Mouse (Mus musculus) layer of hippocampus, adult 11-12 months (tissue): ENCODE measurements around the gene Atcay.
A peak's percentile ranks its signal among the peaks of the same experiment; 100 is the strongest.
"Not testable (repeated sequence)": the region's sequence is repeated elsewhere in the genome, so short reads cannot be mapped to it uniquely, and the experiment has no call there.

Experiments
- DNase-seq: peaks from one replicate; pipeline ENCODE4 v3.0.0; 2022; ENCODE audit warnings: low spot score

Atcay gene

DNA sequence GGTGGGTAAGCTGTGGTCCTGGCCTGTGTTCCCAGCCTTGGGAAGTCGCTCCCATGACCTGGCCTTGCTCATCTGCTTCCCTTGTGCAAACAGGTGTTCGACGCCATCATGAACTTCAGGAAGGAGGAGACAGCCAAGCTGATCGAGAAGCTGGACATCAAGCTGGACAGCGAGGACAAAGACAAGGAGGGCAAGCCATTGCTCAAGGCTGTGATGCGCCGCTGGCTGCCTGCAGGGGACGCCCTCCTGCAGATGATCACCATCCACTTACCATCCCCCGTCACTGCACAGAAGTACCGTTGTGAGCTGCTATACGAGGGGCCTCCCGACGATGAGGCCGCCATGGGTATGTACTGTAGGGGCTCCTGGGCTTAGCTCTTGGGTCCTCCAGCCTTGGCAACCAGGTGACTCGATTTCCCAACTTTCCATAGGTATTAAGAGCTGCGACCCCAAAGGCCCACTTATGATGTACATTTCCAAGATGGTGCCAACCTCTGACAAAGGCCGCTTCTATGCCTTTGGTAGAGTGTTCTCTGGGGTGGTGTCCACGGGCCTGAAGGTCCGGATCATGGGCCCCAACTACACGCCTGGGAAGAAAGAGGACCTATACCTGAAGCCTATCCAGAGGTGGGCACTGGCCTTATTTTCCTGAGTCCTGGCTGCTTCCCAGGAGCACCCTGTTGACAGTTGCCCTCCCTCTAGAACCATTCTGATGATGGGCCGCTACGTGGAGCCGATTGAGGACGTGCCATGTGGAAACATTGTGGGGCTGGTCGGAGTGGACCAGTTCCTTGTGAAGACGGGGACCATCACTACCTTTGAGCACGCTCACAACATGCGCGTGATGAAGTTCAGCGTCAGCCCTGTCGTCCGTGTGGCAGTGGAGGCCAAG is 50.9 kb downstream of the Atcay start:
- DNase-seq, result no peak

DNA sequence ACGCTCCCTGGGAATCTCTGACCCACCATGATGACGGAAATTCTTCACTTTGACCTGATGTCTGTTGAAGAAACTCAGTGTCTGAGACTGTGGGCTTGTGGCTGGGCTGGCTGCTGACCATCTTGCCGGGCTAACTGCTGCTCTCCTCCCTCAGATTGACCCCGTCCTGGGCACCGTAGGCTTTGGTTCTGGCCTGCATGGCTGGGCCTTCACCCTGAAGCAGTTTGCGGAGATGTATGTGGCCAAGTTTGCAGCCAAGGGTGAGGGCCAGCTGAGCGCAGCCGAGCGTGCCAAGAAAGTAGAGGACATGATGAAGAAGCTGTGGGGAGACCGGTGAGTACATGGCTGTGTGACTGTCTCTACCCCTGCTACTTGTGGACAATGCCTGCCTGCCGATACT is 51.7 kb downstream of the Atcay start:
- no peak for DNase-seq

GRCm38 (mm10) chr10:81177958-81178712 is 52.5 kb downstream of the Atcay start:
- no peak for DNase-seq

GRCm38 (mm10) chr10:81177491-81177925 is 53.1 kb downstream of the Atcay start:
- DNase-seq, result no peak

GRCm38 (mm10) chr10:81176466-81177271 is 54.0 kb downstream of the Atcay start, which contains the start of gene Eef2:
Gene Eef2 (plus strand): TSS chr10:81176631.
- DNase-seq, result peak; percentile 99

- DNase-seq, result no peak
These were observed 54.6 kb downstream of the Atcay start for GRCm38 (mm10) chr10:81175936-81176465.

- not testable (repeated sequence) for DNase-seq
These were observed 55.3 kb downstream of the Atcay start for GRCm38 (mm10) chr10:81175345-81175701.

DNA sequence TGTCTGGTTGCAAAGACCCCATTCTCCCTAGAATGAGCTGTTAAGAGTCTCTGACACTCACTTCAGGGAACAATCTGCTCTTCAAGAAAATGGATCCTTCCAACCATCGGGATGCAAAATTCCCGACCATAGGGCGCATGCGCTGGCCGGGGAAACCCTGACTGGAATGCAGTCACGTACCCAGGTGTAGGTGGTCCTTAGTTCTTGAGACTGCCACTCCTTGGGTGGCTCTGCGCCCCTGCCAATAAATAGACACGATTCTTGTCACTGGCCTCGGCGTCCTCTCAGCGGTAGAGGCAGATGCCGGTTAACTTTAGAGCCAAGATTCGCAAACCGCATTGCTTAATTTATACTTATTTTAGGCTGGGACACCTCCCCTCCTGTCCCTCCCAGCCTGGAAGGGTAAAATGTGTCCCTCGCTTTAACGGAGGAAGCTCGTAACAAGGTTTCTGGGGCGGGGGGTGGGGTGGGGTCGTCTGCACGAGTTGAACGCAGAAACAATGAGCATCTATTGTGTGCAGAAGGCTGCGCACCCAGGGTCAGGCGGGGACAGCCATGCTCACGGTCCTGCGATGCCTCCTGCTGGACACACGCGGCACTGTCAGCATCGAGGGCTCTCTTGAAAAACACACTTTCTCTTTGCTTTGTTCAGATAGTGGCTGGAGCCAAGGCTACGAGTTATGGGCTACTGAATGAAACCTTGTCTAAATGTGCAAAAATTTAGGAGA is 55.9 kb downstream of the Atcay start:
- peak; percentile 92 for DNase-seq

DNA sequence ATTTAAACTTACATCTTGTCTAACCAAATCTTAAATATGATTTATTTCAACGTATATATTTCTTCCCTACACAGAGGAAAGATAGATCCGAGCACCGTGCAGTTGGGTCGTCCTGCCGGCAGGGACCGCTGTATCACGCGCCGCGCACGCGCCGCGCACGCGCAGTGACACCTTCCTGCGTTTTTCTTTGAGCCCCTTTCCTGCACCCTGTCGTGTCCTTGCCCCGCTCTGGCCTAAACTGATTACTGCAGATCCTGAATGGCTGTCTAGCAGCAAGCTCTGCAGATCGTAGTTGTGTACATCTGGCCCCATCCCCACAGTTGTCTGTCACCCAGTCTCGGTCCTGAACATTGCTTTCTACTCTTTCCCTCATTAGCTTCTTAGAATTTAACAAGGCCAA is 57.5 kb downstream of the Atcay start:
- peak; percentile 84 for DNase-seq

GRCm38 (mm10) chr10:81169411-81169900 is 61.2 kb downstream of the Atcay start:
- DNase-seq, result not testable (repeated sequence)

GRCm38 (mm10) chr10:81168521-81169244 is 62.0 kb downstream of the Atcay start:
- peak; percentile 83 for DNase-seq

DNA sequence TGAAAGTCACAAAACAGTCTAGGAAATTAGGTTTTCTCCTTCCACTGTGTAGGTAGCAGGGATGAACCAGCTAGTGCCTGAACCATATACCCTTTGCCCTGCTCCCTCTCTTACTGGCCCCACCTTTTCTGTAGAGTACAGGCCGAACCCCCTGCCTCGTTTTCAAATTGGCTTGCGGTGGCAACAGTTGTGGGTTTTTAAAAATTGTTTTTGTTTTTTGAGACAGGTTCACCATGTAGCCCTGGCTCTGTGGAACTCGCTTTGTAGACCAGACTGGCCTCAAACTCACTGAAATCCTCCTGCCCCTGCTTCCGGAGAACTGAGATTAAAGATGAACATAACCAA is 62.6 kb downstream of the Atcay start:
- DNase-seq, result no peak

DNA sequence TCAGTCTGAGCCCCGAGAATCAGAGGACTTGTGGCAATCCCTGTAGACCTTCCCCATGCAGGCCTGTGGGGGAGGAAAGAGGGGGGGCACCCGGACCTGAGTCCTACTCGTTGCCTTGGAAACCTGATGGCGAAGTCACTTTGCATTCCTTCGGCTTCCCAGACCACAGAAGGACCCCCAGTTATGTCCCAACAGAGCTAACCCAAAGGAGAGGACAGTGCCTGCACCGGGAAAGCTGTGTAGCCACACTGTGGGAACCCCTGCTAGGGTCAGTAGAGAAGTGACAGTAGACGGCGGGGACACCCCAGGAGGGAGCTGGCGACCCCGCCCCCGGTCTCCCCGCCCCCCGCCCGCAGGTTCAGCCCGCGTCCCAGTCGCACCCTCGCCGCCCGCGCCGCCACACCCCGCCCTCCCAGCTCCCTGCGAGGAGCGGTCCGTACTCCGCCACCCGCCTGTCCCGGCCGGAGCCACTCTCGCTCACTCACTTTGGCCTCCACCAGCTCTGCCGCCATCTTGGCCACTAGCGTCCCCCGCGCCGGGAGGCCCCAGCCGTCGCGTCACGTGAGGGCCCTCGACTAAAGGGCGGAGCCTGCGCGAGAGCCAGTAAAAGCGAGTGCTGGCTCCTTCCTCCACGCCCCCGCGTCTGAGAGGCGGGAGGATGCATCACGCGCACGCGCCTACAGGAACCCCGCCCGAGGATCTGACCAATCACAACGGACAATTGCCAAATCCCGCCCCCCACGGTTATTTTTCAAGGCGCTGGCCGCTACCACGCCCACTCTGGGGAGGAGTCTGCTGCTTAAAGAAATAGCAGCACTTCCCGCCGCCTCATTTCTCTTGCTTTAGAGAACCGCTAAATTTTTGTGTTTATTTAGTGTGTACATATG is 63.2 kb downstream of the Atcay start, which contains the start of gene Pias4:
Gene Pias4 (minus strand): TSS at position 724 of the 887 bp plus-strand sequence.
- peak; percentile 100 for DNase-seq

GRCm38 (mm10) chr10:81165118-81165517 is 65.5 kb downstream of the Atcay start:
- DNase-seq, result no peak

- DNase-seq, result no peak
These were observed 68.3 kb downstream of the Atcay start for GRCm38 (mm10) chr10:81162318-81162652.

DNA sequence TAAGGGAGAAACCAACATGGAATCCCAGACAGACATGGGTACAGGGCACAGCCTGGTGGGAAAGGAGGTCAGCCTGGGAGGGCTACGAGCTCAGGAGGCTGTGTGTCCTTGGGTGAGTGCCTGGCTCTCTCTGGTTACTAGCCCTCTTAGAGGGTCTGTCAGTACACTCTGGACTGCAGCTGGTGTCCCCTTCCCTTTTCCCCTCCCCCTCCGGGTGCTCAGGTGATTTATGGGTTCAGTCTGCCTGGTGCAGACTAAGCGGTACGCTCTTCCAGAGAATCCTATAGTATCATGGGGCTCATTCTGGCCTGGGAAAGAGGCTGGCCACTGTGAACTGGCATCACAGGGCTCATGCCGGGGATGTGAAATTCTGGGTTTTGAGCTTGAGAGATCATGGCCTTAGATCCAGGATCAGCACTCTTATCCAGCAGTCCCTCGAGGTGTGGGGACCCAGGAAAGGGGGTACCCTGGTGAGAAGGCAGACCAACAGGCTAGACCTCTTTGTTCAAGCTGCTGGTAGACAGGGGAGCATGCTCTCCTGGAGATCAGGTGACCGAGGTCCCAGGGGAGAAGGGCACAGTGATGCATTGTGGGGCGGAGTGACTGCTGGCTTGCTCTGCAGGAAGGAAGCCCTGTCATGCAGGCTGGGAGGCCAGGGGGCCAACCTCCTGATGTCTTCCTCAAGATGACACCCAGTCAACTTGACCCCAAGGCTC is 68.9 kb downstream of the Atcay start:
- DNase-seq, result no peak

- no peak for DNase-seq
These were observed 75.9 kb downstream of the Atcay start for GRCm38 (mm10) chr10:81154736-81155135.
